Mouse (Mus musculus) spleen, postnatal 10 days (tissue): ENCODE data around the gene Eogt.

ENCODE experiments used
- DNase-seq, 2 experiments: peaks; one replicate each; pipeline ENCODE4 v3.0.0; 2021 to 2022; ENCODE audit warnings: low spot score in 2 of 2

Eogt gene

GRCm38 (mm10) chr6:97106106-97106505 lies 42.9 kb downstream of the Eogt start:
- no peak for DNase-seq

GRCm38 (mm10) chr6:97104264-97104852 lies 44.6 kb downstream of the Eogt start:
- DNase-seq, result no peak

- no peak for DNase-seq
Measured at GRCm38 (mm10) chr6:97101958-97102702, 46.9 kb downstream of the Eogt start.

- DNase-seq, result no peak
Measured at GRCm38 (mm10) chr6:97101190-97101957, 47.6 kb downstream of the Eogt start.

GRCm38 (mm10) chr6:97082336-97082735 lies 66.6 kb downstream of the Eogt start:
- no peak for DNase-seq

- no peak for DNase-seq
Measured at GRCm38 (mm10) chr6:97080016-97080415, 69.0 kb downstream of the Eogt start.

GRCm38 (mm10) chr6:97060074-97060681 lies 88.8 kb downstream of the Eogt start, which contains the start of gene Fam19a4:
Gene Fam19a4 (minus strand): TSS chr6:97060413.
- no peak for DNase-seq
